Mouse (Mus musculus): ENCODE results near the gene Rftn1.

GRCm38 (mm10) chr17:50098297-50098696 lies 92.2 kb downstream of the Rftn1 start:
- TF ChIP-seq CTCF (IDR thresholded peaks at IDR 0.05; ENCODE audit: control insufficient read depth, insufficient read depth, insufficient replicate concordance, low read depth, low read length): no peak
- TF ChIP-seq POLR2A (IDR thresholded peaks at IDR 0.05; ENCODE audit: control insufficient read depth, low read depth, low read length): no peak
